Mouse (Mus musculus) right cerebral cortex, postnatal 4 days (tissue): ENCODE data around the gene Hyal3.

Experiments used
- DNase-seq: peaks from one replicate; pipeline ENCODE4 v3.0.0-alpha.2; 2022

Hyal3 gene

DNA sequence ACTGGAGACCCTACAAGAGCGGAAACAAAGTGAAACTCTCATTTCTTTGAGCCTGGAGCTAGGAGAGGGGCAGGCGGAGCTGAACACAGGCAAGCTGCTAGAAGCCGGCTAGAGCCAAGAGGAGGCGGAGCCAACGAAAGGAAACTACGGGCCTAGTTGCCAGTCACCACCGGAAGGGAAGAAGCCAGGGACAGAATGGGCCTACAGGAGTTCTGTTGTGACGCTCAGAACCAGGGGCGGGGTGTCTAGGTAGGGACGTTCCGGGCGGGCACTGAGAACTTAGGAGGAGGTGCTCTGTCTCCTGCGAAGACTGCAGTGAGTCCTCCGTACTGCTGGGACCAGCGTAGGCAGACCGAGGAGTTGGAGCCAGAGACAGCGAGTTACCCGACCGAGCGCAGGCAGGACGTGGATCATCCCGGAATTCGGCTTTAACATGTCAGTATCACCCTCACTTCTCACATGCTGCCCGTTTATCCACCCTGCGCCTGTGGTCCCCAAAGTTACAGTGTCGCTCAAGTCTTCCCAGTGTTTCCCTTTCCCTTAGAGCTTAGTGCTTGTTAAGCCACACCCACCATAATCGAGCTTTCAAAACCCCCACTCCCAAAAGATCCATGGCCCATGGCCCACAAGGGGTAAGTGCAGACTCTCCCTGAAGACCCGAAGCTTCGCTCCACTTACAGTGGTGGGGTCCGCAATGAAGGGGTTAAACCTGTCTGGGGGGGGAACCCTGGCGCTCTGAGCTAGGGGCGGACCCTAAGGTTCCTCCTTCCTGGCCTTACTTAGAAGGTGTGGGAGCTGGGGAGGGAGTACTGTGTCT is at the start of gene Hyal3:
Gene Hyal3 (plus strand): TSS at position 318 of the 817 bp plus-strand sequence.
- DNase-seq = peak; percentile 75

DNA sequence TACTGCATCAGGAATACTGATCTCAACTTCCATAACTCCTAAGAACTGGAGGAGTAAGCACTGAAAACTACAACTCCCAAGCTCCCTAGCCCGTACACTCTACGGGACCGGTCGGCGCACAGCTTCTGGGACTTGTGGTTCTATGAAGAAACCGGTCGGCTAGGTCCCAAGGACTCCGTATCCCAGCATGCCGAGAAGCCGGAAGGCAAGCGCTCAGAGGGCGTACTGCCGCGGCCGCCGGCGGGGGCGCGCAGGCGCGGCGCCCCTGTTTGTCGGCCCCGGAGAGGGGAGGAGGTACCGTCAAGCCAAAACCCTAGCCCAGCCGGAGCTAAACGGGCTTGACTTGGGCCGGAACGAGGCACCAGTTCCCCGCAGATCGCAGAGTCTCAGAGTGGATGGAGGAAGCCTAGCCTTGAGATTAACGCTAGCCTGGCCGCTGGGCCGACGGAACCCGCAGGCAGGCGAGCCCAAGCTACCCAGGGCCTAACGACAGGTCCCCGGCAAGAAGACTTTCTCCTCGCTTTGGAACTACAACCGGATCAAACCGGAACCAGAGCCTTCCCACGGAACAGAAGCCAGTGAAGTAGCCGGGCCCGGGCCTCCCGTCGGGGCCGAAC is 46.7 kb upstream of the Hyal3 start, which contains the start of gene Tmem115:
Gene Tmem115 (plus strand): TSS at position 155 of the 617 bp plus-strand sequence.
- peak; percentile 83 for DNase-seq

DNA sequence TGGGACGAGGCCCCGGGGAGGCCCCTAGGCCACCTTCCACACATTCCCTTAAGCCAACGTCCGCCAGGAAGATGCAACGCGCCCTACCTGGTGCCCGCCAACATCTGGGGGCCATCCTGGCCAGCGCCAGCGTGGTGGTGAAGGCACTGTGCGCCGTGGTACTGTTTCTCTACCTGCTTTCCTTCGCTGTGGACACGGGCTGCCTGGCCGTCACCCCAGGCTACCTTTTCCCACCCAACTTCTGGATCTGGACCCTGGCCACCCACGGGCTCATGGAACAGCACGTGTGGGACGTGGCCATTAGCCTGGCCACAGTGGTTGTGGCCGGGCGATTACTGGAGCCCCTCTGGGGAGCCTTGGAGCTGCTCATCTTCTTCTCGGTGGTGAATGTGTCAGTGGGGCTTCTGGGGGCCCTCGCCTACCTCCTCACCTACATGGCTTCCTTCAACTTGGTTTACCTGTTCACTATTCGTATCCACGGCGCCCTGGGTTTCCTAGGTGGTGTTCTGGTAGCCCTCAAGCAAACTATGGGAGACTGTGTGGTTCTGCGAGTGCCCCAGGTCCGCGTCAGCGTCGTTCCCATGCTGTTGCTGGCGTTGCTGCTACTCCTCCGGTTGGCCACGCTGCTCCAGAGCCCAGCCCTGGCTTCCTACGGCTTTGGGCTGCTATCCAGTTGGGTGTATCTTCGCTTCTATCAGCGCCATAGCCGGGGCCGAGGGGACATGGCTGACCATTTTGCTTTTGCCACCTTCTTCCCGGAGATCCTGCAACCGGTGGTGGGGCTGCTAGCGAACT is 46.0 kb upstream of the Hyal3 start:
- no peak for DNase-seq

DNA sequence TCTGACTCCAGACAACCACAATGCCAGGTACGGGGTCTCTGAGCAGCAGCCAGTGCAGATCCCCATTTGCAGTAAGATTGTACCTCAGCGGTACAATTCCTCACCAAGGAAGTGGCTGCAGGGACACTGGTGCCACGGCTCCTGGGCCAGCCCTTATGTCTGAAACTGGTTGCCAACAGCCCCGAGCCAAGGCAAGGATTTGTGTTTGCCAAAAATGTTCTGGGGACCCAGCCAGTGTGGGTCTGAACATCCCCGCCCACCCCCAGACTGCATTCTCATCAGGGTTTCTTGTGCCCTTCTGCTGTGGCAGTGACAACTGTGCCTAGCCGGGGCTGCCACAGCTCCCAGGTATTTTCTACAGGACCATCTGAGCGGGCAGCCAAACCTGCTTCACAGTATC is 42.4 kb upstream of the Hyal3 start:
- DNase-seq = no peak

DNA sequence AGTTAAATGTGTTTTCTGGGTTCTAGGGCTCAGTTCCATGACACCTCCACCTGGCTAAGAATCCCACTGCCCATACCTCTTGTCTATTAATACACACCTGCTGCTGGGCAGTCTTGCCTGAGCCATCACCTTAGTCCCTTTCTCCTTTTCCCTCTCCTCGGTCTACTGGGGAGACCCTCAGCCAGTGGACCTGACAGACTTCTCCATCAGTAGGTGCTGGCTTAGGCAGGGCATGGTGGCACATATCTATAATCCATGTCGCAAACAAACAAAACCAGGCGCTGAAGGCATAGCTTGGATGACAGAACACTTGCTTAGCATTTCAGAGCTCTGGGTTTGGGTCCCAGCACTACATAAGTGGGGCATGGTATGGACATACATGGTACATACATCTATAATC is 41.9 kb upstream of the Hyal3 start:
- DNase-seq = no peak

DNA sequence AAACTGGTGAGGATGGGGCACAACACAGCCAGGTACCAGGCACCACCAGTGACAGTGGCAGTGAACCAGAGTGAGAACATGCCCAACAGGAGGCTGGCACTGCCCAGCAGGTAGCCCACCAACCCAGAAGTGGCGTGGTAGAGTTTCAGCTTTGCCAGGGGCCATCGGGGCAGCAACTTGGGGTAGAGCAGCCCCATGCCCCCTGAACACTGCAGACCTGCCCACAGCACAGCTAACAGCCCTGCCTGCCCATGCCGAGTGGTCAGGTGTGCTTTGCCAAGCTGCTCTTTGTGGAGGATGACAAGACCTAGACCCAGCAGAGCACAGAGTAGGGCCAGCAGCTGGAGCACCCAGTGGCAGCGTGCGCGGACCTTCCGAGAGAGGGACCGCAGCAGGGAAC is 40.7 kb upstream of the Hyal3 start:
- no peak for DNase-seq

DNA sequence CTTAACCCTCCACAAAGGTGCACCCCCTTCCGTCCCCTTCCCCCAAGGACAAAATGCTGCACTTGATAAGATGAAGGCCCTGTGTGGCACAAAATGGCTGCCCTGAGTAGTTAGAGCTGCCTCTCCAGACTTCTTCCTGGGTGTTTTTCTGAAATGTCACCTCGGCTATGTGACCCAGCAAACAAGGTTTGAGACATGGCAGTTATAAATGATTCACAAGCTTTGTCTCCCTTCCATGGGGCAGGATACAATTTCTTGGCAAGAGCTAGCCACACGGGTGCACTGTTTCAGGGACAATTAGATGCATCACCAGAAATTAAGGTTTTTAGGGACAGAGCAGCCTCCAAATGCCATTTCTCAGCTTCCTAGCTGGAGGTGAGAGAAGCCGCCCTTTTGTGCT is 40.2 kb upstream of the Hyal3 start:
- no peak for DNase-seq

DNA sequence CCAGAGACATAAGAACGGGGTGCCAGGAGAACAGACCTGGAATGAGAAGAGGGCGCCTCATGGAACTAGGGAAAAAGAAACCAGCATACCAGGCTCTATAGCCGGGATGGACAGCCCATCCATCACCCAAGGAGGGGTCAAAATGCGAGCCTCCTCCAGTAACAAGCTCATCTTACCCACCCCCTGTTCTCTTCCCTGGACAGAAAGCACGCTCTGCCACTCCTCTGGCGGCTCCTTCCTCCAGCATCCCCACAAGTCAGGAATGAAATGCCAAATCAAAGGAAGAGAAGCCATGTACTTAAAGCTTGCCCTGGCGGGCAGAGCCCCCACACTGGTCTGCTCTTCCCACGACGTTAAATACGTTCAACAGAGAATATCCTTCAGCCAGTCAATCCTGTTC is 39.6 kb upstream of the Hyal3 start:
- no peak for DNase-seq

DNA sequence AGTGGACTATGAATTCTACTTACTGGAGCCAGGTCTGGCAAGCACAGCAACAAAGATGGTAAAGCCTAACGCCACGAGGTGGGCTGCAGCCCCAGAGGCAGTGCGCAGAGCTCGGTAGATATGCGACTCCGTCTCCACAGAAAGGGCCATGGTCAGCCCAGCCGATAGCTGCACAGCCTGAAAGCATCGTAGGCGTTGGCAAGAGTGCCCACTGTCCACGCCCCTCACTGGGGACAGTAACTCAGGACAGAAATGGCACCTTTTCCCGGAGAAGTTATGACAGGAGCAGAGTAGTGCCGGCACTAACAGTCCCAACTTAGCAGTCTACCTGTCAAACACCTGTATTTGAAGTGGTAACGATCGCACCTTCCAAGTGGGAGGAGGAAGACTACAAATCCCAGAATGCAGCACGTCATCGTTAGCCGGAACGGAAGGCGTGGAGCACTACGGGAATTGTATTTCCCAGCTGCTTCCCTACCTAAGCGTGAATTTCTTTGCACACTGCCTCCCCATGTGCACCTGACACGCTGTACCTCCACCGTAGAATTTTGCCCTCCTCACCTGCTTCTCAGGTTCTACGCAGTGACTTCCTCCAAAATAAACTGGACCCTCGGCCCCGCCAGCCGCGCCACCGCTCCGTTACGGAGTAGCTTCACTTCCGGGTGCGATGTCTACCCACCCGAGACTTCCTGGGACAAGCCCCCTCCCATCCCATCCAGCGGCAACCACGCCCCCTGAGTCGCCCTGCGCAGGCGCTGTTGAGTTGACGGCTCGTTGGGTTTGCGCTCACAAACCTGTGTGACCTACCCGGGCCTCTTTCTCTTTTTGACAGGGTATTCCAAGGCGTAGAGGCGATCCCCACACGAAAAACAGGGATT is 38.9 kb upstream of the Hyal3 start, which contains the start of the genes Cyb561d2 and Nprl2:
Gene Cyb561d2 (minus strand): TSS at position 720 of the 878 bp plus-strand sequence.
Gene Nprl2 (plus strand): TSS at position 753 of the 878 bp plus-strand sequence.
- peak; percentile 90 for DNase-seq

DNA sequence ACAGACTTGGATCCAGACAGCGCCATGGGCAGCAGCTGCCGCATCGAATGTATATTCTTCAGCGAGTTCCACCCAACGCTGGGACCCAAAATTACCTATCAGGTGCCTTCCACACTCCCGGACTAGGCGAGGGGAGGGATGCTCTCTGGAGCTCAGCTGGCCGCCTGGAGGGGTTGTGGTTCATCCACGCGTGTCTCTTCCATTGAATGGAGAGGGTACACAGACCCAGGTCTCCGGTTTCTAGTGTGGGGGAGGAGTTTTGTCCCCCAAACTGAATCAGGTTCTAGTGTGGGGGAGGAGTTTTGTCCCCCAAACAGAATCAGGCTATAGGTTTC is 38.3 kb upstream of the Hyal3 start:
- no peak for DNase-seq

DNA sequence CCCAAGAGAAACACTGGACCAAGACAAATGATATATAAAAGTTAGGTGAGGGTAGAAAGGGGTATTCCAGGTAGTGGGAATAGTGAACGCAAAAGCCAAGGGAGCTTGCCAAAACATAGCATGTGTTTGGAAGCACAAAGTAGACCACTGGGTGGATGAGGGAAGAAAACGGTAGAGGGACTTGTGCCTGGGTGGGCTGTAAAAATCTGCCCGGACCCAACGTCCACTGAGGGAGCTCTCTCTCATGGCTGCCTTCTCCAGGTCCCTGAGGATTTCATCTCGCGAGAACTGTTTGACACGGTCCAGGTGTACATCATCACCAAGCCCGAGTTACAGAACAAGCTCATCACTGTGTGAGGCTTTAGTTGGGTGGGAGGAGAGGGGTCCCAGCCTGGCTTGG is 37.9 kb upstream of the Hyal3 start:
- no peak for DNase-seq

DNA sequence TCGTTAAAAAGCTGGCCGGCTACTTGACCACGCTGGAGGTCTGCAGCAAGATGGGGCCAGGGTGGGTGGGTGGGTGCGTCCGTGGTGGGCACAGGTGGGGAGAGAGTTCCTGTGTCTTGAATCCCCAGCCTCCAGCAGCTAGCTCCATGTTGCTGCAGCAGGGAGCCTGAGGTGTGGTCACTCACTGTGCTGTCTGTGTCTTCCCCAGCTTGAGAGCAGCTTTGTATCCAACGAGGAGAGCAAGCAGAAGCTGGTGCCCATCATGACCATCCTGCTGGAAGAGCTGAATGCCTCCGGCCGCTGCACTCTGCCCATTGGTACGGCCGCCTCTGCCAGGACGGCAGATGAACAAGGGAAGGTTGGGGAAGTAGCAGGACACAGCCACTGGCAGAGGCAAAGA is 37.3 kb upstream of the Hyal3 start:
- no peak for DNase-seq

DNA sequence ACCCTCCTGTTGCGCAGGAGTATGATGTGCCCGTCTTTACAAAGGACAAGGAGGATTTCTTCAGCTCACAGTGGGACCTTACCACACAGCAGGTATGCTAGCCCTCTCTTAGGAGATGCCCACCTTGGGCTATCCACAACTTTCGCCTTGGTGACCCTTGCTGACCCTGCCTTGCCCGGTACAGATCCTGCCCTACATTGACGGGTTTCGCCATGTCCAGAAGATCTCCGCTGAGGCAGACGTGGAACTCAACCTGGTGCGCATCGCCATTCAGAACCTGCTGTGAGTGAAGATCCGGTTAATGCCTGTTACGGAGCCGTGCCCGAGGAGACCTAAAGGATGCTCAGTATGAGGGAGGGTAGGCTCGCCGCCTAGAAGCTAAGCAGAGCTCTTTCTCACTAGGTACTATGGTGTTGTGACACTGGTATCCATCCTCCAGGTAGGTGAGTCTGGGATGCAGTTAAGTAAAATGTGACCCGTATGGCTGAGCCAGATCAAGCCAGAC is 36.4 kb upstream of the Hyal3 start:
- no peak for DNase-seq

DNA sequence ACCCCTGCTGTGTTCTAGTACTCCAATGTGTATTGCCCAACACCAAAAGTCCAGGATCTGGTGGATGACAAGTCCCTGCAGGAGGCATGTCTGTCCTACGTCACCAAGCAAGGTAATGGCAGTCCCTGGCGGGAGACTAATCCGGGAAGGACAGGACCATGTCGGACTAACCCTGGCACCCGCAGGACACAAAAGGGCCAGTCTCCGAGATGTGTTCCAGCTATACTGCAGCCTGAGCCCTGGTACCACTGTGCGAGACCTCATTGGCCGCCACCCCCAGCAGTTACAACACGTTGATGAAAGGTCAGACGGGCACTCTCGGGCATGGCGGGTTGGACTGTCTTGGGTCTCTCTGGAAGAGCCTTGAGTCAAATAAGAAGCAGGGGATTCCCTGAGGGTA is 35.9 kb upstream of the Hyal3 start:
- DNase-seq = no peak

DNA sequence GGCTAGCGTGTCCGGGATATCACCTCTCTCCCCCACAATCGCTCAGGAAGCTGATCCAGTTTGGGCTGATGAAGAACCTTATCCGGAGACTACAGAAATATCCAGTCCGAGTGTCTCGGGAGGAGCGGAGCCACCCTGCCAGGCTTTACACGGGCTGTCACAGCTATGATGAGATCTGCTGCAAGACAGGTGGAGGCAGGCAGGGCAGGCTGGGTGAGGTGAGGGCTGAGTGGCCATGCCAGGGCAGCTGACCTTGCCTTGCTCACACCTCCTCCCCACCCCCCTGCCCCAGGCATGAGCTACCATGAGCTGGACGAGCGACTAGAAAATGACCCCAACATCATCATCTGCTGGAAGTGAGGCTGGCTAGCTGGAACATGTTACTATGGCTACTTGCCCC is 35.4 kb upstream of the Hyal3 start:
- no peak for DNase-seq

DNA sequence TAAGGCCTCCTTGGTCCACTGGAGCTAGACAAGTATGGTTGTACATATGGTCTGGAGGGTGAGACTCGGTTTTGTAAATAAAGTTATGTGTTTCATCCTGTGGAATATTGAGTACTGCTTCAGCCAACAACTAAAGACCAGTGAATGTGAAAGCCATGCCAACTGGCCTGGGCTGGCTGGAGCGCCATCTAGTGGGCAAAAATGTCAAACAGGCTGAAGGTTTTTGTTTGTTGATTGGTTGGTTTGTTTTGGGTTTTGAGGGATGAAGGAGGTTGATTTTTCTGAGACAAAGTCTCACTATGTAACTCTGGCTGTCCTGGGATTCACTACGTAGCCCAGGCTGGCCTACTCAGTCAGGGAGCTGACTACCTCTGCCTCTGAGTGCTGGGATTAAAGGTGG is 35.0 kb upstream of the Hyal3 start:
- peak; percentile 82 for DNase-seq

DNA sequence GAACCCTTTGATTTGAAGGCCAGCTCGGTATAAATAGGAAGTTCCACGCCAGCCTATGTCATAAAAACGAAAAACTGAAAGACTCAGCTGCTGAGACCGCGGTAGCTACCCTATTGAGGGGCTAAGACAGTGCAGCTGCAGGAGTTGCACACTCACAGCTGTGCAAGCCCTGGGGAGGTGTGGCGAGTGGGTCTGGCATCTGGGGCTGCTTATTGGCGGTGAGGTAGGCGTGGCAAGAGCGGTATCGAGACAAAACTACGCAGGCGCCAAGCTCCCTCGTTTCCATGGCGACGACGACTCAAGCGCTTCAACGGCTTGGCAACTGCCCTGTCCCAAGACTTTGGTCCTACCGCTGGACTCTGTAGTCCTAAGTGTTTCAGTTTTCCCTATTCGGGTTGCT is 33.6 kb upstream of the Hyal3 start, which contains the start of gene Zmynd10:
Gene Zmynd10 (plus strand): TSS at position 273 of the 400 bp plus-strand sequence.
- peak; percentile 87 for DNase-seq

DNA sequence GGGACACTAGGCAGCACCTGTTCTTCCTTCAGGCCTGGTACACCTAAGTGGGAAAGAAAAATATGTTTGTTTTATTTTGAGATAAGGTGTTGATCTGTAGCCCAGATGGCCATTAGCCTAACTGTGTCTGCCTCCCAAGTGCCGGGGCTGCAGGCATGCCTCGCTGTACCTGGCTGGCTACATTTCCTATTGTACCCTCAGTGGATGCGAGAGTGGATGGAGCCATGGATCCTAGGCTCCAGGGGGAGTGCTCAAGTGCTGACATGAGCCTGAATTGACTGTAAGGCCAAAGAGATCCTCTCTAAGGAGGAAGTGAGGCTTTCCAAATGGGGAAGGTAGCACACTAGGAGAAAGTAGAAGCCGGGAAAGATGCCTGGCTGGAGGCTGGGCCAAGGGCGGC is 32.7 kb upstream of the Hyal3 start:
- DNase-seq = no peak

DNA sequence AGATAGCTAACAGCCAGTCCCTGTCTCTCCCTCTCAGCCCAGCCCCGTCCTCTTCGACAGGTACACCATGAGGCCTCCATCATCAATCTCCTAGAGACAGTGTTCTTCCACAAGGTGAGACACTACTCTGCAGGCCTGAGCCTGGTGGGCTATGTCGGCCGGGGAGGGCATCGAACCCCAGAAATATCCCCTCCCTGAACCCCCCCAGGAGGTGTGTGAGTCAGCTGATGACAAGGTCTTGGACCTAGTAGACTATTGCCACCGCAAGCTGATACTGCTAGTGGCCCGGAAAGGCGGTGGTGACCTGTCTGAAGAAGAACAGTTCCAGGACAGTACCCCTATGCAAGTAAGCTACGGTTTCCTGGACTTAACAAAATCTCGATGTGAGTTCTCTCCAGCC is 31.8 kb upstream of the Hyal3 start:
- DNase-seq = no peak

DNA sequence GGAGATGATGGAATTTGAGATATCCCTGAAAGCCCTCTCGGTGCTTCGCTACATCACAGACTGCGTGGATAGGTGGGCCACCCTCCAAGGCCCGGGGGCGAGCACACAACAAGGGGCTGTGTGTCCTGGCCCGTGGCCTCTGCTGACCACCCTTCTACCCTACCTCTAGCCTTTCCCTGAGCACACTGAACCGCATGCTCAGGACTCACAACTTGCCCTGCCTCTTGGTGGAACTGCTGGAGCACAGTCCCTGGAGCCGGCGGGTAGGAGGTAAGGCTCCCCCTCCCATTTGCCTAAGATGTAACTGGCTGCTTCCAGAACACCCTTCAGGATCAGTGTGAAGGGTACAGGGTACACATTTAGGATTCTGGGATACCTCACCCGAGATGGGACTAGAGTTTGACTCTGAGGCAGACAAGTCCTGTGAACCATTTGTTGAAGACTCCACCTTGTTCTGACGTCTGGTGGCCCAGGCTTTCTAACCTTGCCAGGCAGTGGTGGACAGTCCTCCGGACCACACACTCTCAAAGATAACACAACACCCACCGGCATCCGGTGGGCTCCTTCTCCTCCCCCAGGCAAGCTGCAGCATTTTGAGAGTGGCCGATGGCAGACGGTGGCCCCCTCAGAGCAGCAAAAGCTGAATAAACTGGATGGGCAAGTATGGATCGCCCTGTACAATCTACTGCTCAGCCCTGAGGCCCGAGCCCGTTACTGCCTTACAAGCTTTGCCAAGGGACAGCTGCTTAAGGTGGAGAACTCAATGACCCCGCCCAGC is 31.1 kb upstream of the Hyal3 start:
- no peak for DNase-seq

DNA sequence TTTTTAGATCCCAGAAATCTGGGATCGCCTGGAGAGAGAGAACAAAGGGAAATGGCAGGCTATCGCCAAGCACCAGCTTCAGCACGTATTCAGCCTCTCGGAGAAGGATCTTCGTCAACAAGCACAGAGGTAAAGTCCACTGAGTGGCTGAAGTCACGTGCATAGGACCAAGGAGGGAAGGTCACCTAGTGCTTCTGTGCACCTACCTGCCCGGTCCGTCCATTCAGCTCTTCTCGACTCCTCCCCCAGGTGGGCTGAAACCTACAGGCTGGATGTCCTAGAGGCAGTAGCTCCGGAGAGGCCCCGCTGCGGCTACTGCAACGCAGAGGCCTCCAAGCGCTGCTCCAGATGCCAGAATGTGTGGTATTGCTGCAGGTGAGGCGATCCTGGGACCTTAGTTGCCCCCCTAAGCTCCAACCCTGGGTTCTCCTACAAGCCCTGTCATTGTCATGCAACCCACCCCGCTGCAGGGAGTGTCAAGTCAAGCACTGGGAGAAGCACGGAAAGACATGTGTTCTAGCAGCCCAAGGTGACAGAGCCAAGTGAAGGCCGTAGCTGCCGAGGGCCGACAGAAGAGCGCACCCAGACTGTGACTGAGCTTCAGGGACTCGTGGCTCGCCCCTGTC is 30.0 kb upstream of the Hyal3 start:
- DNase-seq = no peak
